Mouse (Mus musculus) right cerebral cortex, adult 18-20 months (tissue): ENCODE measurements around the gene Vmn1r18.
A peak's percentile ranks its signal among the peaks of the same experiment; 100 is the strongest.
"Not testable (repeated sequence)": the region's sequence is repeated elsewhere in the genome, so short reads cannot be mapped to it uniquely, and the experiment has no call there.

Experiments used
- DNase-seq: peaks from one replicate; pipeline ENCODE4 v3.0.0; 2022; ENCODE audit warnings: mixed read lengths

The Vmn1r18 gene

GRCm38 (mm10) chr6:57395683-57396082 lies at the start of gene Vmn1r18:
Vmn1r18 (minus strand) TSS chr6:57395783.
- DNase-seq: no peak

- peak; percentile 6 for DNase-seq
Measured at GRCm38 (mm10) chr6:57431196-57431595, 35.6 kb upstream of the Vmn1r18 start.

- no peak for DNase-seq
Measured at GRCm38 (mm10) chr6:57428630-57429029, 33.0 kb upstream of the Vmn1r18 start, which contains the start of gene Vmn1r20. Vmn1r20 (plus strand) TSS chr6:57428930.

GRCm38 (mm10) chr6:57403480-57403879 lies 7.9 kb upstream of the Vmn1r18 start, which contains the start of gene Vmn1r19:
Vmn1r19 (plus strand) TSS chr6:57403780.
- not testable (repeated sequence) for DNase-seq

GRCm38 (mm10) chr6:57367496-57367895 lies 28.1 kb downstream of the Vmn1r18 start:
- DNase-seq: no peak

- DNase-seq: not testable (repeated sequence)
Measured at GRCm38 (mm10) chr6:57365866-57366265, 29.7 kb downstream of the Vmn1r18 start.

GRCm38 (mm10) chr6:57363627-57364026 lies 32.0 kb downstream of the Vmn1r18 start, which contains the start of gene Vmn1r17:
Vmn1r17 (minus strand) TSS chr6:57363727.
- no peak for DNase-seq

- DNase-seq: peak; percentile 1
Measured at GRCm38 (mm10) chr6:57356864-57357263, 38.7 kb downstream of the Vmn1r18 start.

GRCm38 (mm10) chr6:57329394-57329793 lies 66.2 kb downstream of the Vmn1r18 start, which contains the start of gene Vmn1r16:
Vmn1r16 (minus strand) TSS chr6:57329494.
- DNase-seq: no peak
